Mouse (Mus musculus): ENCODE results near the gene Plekha1.

Gene Plekha1

GRCm38 (mm10) chr7:130865613-130866591 lies at the start of gene Plekha1:
Gene Plekha1 (plus strand): TSS chr7:130865756.
- peak; percentile 98 for DNase-seq (ENCODE audit: low spot score)

GRCm38 (mm10) chr7:130816243-130816642 lies 49.3 kb upstream of the Plekha1 start:
- DNase-seq (ENCODE audit: low spot score), result no peak

DNA sequence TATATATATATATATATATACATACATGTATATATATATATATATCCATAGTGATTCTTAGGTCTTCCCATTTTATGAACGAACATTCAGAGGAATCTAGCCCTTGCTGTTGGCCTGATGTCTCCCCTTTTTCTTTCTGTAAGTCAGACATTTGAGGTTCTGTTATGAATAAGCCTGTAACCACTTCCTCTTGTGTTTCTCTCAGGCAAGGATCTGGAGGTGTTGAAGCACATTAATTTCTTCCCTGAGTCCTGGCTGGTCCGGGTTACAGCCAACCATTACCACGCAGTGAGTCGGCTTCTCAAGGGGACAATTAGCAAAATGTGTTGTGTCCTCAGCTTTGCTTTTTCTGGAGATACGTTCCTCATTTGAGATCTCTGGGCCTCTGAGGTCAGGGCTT lies 46.7 kb upstream of the Plekha1 start:
- no peak for DNase-seq (ENCODE audit: low spot score)

DNA sequence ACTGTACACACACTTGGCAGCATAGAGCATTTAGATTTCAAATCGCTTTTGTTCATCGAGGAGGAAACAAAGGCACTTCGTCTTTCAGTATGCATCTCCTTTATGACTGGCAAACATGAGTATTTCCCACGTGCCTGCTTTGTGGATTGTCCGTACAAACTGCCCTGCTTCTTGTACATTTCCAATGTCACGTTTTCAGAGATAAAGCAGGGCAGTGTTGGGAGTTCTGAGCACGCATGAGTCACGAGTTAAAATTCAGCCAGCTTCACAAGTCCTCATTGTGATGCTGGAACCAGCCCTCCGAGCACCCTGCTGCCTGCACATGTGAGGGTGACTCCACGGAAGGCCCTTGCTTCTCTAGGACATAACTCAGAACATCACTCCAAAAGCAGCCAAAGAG lies 45.9 kb upstream of the Plekha1 start:
- no peak for DNase-seq (ENCODE audit: low spot score)

GRCm38 (mm10) chr7:130823992-130824391 lies 41.6 kb upstream of the Plekha1 start:
- DNase-seq (ENCODE audit: low spot score), result no peak

DNA sequence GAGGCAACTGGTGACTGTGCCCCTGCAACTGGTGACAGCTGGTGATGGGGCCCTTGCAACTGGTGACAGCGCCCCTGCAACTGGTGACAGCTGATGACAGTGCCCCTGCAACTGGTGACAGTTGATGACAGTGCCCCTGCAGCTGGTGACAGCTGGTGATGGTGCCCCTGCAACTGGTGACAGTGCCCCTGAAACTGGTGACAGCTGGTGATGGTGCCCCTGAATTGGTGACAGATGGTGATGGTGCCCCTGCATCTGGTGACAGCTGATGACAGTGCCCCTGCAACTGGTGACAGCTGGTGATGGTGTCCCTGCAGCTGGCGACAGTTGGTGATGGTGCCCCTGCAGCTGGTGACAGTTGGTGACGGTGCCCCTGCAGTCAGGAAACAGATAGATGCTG lies 39.2 kb upstream of the Plekha1 start:
- DNase-seq (ENCODE audit: low spot score), result no peak

- peak; percentile 83 for DNase-seq (ENCODE audit: low spot score)
Observed at GRCm38 (mm10) chr7:130827431-130827830, 38.1 kb upstream of the Plekha1 start.

DNA sequence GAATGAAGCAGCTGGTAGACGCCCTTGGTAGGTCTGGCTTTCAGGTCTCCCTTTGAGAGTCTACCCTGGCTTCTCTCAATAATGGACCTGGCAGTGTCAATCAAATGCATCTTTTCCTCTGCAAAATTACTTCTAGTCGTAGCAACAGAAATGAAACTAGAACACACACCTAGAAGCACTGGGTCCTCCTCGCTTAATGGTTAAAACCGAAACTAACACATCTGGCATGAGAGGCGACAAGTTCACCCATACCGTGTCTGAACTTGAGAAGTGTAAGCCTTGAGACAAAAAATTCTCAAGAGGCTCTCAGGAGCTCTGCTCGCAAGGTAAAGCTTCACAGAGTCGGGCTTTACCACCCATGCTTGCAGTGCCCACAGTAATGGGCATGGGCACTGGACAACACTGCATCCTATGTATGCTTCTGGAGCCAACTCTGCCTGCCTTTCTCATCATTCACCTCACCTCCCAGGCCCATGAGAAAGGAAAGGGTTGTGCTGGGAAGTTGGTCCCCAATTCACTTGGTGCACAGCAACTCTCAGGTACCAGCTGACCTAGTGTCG lies 37.6 kb upstream of the Plekha1 start:
- no peak for DNase-seq (ENCODE audit: low spot score)

DNA sequence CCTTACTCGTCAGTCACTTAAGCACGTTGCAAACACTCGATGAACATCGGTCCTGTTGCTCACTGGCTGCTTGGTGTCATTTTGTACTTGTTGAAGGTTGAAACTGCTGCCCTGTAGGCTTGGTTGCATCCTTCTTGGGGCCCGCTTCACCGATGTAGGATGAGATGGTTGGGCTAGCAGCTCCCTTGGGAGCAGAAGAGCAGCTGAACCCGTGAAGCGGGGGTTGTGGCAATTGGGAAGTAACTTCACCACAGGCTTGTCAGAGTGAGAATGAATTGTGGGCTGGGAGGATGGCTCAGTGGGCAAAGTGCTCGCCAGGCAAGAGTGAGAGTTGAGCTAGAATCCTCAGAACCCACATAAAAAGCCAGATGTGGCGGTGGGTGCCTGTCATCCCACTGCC lies 37.1 kb upstream of the Plekha1 start:
- no peak for DNase-seq (ENCODE audit: low spot score)

DNA sequence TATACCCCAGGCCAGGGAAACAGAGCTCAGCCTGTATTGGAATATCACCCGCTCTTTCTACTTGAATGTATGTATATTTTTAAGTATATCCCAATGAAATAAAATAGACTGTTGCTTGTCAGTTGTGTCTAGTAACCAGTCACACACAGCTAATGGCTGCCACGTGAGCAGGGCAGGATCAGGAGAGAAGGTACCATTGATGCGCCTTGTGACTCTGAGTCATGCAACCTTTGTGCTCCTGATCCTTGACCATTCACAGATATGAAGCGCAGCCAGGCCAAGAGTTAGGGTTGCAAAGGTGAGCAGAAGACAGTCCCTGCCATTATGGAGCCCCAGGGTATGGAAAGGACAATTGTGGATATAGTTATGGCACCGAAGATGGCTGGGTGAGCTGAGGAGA lies 34.0 kb upstream of the Plekha1 start:
- no peak for DNase-seq (ENCODE audit: low spot score)

DNA sequence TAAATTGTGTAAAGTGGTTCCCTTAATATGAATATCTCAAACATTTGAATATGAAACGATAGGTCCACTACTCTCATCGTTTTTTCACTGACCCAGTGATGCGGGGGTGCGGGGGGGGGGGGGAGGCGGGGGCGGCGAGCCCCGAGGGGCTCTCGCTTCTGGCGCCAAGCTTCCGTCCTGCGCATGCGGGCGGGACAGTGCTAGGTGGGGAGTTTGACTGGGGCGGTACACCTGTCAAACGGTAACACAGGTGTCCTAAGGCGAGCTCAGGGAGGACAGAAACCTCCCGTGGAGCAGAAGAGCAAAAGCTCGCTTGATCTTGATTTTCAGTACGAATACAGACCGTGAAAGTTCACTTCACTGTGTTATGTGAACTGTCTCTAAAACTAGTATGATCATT lies 31.3 kb upstream of the Plekha1 start:
- peak; percentile 70 for DNase-seq (ENCODE audit: low spot score)

DNA sequence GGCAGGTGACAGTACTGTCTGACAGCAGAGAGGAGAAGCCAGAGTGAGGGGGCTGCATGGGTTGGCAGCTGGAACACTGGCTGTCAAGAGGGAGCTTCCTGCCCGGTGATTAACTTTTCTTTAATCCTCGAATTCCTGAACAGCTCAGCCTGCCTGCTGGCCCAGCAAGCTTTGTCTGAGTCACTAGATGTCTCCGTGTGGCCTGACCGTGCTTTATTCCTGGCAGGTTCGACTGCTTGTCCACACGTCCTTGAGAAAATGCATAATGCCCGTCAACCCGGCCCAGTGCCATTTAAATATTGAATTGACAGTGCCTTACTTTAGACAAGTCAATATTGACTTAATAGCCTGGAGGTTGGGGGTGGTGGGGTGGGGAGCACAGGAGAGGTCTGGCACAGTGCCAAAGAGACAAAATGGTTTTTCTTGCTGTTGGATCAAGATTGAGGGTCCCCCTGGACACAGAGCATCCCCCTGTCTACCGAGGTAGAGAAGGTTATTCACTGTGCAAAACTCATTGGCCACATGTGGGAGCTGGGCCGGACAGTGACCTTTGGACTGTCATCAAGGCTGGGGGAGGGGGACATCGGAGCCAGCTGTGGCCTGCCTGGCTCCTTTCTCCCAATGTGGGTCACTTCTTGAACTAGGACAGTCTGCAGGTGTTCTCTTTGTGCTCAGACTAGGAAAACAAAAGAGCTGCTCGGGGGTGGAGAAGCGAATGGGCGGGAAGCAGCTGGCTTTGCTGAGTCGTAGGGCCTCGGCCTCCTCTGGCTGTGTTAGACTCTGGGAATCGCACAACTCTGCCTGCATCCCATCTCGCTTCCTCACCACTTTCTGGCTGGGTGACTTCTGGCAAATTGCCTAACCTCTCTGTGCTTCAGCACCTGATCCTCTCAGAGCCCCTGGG lies 30.3 kb upstream of the Plekha1 start:
- peak; percentile 80 for DNase-seq (ENCODE audit: low spot score)

- no peak for DNase-seq (ENCODE audit: low spot score)
Observed at GRCm38 (mm10) chr7:130836066-130836465, 29.5 kb upstream of the Plekha1 start.

DNA sequence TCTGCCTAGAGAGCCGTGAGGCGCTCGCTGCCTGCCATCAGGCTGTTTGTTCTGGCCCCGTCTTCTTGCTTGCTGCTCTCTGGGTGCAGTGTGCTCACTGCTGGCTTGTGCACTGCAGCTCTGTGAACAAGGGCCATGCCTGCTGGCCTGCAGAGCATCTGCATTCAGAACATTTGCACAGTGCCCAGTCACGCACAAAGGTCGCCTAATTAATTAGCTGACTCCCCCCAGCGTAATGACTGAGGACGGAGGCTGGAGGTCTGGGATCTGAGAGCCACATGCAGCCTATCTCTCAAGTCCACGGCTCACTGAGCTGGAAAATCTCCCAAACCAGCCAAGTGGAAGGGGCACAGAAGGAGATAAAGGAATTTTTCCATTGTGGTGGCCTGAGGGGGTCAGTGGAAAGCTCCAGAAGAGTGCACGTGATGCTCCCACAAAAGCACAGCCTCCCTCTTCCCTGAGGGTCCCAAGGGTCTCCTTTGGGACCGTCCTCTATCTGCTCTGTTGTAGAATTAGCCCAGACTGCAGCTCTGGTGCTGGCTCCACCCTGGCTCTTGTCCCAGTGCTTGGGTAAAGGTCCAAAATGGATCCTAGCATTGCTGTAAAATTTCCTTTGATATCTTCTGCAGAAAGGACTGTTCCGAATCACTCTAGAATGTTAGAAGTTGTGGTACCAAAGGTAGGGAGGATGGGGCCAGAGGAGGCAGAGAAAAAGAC lies 27.5 kb upstream of the Plekha1 start:
- peak; percentile 97 for DNase-seq (ENCODE audit: low spot score)

DNA sequence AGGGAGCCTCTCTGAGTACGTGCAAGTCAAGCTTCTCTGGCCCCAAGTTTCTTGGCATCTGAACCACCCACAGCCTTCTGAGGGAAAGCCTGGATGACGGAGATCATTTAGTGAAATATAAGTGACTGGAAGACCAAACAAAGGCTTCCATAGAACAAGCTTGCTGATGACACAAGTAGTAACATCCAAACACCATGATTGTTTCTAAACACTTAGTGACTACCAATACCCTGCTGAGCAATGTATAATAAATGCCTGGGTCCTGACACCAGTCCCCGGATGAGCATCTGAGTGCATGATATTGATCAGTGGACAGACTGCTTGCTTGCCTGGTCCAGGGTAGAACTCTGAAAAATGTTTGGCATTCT lies 26.9 kb upstream of the Plekha1 start:
- peak; percentile 44 for DNase-seq (ENCODE audit: low spot score)

GRCm38 (mm10) chr7:130839380-130840100 lies 26.0 kb upstream of the Plekha1 start:
- no peak for DNase-seq (ENCODE audit: low spot score)

DNA sequence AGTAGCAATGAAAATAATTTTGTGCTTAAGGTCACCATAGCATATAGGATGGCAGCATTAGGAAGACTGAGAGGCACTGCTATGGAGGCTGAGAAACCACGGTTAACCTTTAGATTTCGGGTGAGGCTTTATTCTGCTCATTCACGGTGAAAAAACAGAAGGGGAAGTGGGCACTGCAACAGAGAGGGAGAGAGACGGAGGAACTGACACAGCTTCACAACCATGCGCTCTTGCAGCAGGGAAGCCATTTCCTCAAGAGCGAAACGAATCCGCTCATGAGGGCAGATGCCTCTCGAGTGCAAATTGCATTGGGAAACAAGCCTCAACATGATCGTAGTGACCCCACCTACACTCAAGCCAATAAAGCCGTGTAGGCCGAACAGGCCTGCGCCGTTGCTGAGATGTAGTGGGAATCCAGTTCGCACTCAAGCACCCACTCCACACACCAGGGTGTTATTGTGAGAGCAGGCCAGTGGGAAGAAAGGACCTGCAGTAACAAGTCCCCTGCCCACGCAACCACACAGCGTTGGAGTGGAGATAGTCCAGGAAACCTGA lies 18.3 kb upstream of the Plekha1 start:
- no peak for DNase-seq (ENCODE audit: low spot score)

- DNase-seq (ENCODE audit: low spot score), result no peak
Observed at GRCm38 (mm10) chr7:130854684-130855292, 10.8 kb upstream of the Plekha1 start.

DNA sequence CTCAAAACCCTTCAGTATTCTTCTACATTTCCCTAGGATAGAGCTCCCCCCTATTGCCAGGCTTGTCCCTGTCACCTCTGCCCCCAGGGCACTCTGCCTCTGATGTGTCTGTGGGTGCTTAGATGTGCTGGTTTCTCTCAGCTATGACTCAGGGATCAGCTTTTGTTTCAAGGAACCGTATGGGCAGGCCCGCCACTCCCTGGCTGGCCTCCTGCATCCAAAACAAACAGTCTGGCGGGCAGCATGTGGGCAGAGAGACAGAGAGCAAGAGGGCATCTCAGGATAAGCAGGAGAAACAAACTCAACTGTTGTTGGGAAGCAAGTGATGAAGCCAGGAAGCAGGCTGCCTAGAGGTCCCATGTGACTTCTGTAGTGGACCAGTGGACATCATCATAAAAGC lies 9.9 kb upstream of the Plekha1 start:
- no peak for DNase-seq (ENCODE audit: low spot score)

DNA sequence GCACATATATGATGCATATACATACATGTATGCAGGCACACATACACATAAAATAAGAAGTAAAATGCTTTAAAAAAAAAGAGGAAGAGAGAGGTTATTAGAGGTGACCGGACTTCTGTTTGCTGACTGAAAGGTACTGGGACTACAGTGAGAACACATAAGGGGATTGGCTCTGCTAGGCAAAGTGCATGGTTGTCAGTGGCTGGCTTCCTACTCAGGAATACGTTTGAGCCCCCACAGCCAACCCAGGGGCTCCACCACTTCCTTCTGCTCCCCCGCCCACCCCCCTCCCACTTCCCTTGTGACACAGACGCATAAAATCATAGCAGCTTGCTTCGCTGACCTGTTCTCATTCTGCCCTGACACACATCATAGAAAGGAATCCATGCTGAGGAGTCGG lies 7.6 kb upstream of the Plekha1 start:
- no peak for DNase-seq (ENCODE audit: low spot score)

All from retina, embryonic 14.5 days (tissue).